Mouse (Mus musculus) gastrocnemius, postnatal 4 days (tissue): ENCODE measurements around the gene Klhdc2. TPM values are rescaled to one million over a fixed set of nuclear protein-coding genes. Genes with fewer than 3 reads are reported as not detected.

ENCODE experiments used
- DNase-seq, 2 experiments: peaks; one replicate each; pipeline ENCODE4 v3.0.0; 2021 to 2022; ENCODE audit warnings: low spot score in 2 of 2, mixed read lengths in 2 of 2
- total RNA-seq, 2 experiments: library from RNA; stranded (reverse); gene quantifications; 2 replicates each; pipeline ENCODE4 v1.2.3; 2021

The Klhdc2 gene
- total RNA-seq, 2 experiments from 2014 or later: 72.3 to 74.8 TPM

DNA sequence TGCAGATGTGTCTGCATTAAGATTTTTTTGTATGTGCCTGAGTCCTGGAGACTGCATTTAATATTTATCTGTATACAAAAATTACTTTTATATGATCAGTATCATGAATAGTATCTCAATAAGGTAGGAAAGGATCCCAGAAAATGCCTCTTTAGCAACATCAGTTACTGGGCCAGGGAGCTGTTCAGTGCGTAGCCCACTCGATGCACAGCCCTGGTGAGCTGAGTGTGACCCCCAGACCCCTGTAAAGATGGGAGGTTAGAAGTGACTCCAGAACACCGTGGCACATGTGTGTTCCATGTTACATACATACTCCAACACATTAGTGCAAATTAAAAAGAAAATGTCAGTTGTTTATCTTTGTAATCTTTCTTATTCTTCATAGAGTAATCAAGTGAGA, 3.4 kb downstream of the Klhdc2 start:
- DNase-seq: no peak

DNA sequence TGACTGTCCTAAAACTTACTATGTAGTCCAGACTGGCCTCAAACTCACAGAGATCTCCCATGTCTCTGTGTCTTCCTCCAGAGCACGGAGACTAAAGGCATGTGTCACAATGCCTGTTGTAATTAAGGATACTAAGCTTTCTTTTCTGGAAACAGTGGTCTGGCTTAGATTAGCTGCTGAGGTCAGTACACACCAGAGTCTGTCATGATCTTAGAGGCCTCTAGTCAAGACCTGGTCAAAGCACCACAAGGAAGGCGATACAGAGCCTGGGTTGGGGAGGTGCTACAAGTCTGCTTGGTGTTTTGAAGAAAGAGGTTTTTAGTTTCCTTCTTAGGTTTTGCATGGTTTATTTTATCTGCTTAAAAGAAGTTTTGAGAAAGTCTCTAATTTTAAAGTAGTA, 3.9 kb downstream of the Klhdc2 start:
- no peak for DNase-seq

DNA sequence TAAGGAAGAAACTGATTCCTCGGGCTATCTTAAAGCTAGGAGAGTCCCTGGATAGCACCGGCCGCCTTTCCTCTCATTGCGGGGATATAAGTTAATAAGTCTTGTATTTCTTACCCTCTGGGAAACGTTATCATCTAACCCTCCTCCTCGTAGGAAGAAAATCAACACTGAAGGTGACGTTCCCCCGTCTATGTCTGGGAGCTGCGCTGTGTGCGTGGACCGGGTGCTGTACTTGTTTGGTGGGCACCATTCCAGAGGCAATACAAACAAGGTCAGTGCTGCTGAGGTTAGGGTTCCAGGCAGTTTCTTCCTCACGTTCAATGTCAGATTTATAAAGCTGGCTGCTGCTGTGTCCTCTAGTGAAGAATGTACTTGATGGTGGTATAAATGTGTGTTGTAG, 5.7 kb downstream of the Klhdc2 start:
- no peak for DNase-seq

DNA sequence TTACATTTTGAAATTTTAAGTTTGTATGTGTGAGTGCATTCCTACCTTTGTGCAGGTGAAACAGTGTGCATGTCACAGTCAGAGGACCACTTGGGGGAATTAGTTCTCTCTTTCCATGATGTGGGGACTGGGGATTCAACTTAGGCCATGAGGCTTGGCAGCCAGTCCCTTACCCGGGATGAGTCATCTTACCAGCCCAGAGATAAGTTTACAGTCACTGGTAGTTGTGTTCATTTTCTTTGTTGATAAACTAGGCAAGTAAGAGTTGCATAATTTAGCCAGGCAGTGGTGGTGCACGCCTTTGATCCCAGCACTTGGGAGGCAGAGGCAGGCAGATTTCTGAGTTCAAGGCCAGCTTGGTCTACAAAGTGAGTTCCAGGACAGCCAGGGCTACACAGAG, 7.6 kb downstream of the Klhdc2 start:
- no peak for DNase-seq

DNA sequence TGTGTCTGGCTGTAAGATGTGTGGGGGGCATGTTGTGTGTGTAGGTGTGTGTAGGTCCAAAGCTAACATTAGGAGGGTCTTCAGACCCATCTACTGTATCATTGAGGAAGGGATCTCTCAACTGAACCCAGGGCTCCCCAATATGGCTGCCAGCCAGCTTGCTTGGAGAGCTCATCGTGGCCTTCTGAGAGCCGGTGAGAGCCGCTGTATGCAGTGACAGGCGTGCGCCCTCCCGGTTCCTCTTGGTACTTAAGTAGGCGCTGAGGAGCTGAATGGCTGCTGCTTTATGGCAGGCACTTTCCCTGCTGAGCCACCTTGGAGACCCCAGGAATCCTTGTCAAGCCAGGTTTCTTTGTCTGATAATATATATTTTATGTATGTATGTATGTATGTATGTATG, 9.9 kb downstream of the Klhdc2 start:
- DNase-seq: no peak

DNA sequence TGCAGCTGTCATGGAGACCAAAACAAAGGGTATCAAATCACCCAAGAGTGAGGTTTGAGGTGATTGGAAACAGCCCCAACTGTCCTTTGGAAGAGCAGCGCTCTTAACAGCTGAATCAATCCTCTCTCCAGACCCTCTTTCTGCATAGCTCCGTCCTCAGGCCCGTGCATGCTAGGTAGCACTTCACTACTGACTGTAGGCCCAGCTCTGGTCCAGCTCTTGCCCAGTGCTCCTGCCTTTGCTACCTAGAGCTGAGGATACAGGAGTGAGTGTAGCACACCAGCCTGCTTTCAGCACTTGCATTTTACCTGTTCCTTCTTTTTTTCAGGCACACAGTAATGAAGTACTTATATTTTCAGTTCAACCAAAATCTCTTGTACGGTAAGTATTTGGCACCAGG, 13.2 kb downstream of the Klhdc2 start:
- DNase-seq: no peak

DNA sequence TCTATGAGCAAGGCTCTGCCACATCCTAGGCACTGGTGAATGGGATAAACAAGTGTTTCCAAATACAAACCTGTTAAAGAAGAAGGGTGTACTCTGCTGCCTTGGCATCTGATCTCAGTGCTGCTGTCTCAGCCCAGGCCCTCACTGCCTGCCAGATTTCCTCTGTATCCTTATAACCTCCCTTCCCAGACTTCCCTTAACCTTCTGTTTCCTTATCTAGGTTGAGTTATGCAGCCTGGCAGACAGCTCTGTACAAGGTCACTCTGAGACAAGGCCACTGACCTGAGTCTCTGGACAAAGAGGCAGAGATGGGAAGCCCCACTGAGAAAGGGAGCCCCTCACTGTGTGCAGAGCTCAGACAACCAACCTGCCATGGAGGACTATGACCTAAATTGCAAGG, 21.9 kb downstream of the Klhdc2 start:
- DNase-seq: no peak

DNA sequence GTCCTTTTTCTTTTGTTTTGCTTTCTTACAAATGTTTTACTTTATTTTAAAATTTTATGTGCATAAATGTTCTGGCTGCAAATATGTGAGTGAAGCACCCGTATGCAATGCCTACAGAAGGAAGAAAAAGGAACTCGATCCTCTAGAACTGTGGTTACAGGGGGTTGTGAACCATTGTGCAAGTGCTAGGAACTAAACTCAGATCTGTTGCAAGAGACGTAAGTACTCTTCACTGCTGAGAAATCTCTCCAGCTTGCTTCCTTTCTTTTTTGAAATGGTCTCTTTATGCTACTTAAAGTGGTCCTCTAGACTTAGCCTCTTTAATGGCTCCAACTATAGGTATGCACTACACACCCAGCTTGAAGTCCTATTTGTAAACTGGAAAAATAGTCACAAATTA, 34.7 kb downstream of the Klhdc2 start:
- DNase-seq: no peak

DNA sequence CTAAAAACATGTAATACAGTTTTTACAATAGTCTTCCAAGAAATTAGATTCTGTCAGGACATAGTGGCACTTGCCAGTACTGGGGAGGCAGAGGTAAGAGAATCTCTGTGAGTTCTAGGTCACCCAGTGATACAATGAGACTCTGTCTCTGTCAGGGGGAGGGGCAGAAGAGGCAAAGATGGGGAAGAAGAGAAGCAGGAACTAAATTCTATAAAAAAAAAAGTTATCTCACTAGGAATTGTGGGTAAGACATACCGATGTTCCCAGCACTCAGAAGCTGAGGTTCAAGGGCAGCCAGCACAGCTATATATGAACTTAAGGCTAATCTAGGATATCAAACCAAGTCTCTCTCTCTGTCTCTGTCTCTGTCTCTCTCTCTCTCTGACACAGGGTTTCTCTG, 35.7 kb downstream of the Klhdc2 start:
- DNase-seq: no peak

DNA sequence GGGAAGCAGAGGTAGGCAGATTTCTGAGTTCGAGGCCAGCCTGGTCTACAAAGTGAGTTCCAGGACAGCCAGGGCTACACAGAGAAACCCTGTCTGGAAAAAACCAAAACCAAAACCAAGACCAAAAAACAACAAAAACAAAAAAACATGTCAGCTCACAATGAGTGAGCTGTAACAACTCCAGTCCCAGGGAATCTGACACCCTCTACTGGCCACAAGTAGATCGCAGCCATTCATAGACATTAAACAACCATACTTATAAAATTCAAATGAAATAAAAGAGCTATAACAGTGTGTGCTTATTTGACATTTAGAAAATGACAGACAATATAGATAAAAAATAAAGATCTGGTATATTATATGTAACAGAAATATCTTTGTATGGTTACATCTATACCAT, 37.1 kb downstream of the Klhdc2 start:
- DNase-seq: no peak

DNA sequence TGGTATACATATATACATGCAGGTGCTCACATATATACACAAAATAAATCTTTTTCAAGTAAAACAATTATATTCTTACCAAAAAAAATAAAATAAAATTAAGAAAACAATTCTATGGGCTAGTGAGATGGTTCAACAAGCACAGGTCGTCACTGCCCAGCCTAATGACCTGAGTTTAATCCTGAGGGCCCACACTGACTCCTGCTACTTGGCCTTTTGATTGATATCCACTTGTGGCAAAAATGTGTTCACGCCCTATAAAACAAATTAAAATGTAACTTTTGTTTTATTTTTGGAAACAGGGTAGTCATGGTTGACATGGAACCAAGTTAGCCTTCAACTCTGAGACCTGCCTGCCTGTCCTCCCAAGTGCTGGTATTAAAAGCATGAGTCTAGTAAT, 53.4 kb downstream of the Klhdc2 start:
- DNase-seq: no peak

DNA sequence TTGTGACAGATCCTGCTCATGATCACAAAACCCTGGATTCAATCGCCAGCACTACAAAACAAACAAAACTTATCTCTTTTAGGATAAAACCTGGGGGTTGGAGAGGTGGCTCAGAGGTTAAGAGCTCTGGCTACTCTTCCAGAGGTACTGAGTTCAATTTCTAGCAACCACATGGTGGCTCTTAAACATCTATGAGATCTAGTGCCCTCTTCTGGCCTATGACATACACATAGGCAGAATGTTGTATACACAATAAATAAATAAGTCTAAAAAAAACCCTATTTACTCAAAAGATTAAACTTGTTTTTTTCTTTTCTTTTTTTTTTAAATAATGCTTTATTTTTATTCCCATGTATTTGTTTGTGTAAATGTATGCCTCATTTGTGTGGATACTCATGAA, 55.2 kb downstream of the Klhdc2 start:
- DNase-seq: no peak

DNA sequence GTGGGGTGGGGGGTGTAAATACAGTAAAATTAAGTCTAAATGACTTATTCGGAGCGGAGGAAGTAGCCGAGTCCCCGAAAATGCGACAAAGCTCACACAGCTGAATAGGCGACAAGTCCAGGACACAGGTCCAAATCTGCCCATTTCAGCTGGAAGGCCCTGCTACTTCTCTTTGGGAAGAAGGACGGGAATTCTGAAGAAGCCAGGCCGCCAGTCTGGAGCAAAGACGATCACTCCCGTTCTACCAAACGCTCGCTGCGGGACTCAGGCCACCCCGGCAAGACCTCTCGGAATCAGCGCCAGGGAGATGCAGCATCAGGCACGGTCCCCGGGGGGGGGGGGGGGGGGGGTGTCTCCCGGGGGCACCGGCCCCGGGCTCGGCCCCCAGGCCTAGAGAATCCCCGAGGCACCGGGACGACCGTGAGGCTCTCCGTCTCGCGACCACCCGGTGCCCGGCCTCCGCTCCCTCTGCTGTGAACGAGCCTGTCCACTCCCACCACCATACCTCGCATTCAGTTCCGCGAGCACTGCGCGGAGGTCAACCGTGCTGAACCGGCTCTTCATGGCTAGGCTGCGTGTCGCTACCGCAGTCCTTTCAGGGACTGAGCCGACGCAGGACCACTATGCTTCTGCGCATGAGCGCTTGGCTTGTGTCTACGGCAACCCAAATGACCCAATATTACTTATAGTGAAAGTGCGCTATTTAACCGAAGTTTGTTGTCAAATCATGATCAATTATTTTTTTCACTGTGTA, 60.2 kb downstream of the Klhdc2 start, which contains the start of gene Nemf:
Gene Nemf (minus strand): TSS at position 620 of the 754 bp plus-strand sequence.
- peak; percentile 64 to 81 for DNase-seq

DNA sequence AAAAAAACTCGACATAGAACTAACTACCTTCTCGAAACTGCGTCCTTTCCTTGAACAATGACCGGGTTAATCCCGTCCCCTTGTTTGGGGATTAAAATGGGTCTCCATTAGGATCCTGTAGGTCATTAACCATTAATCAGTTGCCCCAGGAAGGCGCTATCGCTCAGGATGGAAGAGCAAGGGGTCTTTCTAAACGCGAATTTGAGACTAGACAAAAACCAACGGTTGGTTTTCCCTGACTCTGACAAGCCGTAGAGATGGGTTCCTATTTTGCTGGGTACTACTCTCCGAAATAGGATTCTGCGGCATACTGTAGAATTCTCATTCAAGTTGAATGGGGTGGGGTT, 60.8 kb downstream of the Klhdc2 start:
- DNase-seq: no peak

Other genes with a start within 250 kb of the Klhdc2 start
- gene Rps29, start 137.5 kb upstream of the Klhdc2 start, total RNA-seq: 1,000 to 10,000 TPM; 1,550 to 1,635 TPM
- 1 to 10 TPM; 1.5 to 3.8 TPM for gene Lrr1, start 127.9 kb upstream of the Klhdc2 start, total RNA-seq
- gene Rpl36al, start 112.6 kb upstream of the Klhdc2 start, total RNA-seq: 100 to 1,000 TPM; 310 to 322 TPM
- gene Mgat2, start 112.5 kb upstream of the Klhdc2 start, total RNA-seq: 10 to 100 TPM; 34.3 to 35.4 TPM
- 1 to 10 TPM; 5.2 to 6.2 TPM for gene Gm49383, start 99.6 kb upstream of the Klhdc2 start, total RNA-seq
- gene Dnaaf2, start 98.3 kb upstream of the Klhdc2 start, total RNA-seq: 1 to 10 TPM; 1.4 to 1.7 TPM
- 1 to 10 TPM; 5.3 to 6.2 TPM for gene Gm49384, start 92.4 kb upstream of the Klhdc2 start, total RNA-seq
- gene Pole2, start 68.5 kb upstream of the Klhdc2 start, total RNA-seq: 1 to 10 TPM; 6.1 to 6.9 TPM
- 1 to 10 TPM; 7.1 to 8.7 TPM for gene Klhdc1, start 55.5 kb upstream of the Klhdc2 start, total RNA-seq
- 10 to 100 TPM; 30.0 to 33.5 TPM for gene Nemf, start 60.5 kb downstream of the Klhdc2 start, total RNA-seq
- 10 to 100 TPM; 72.6 to 77.6 TPM for gene Arf6, start 75.5 kb downstream of the Klhdc2 start, total RNA-seq
- under 1 TPM in 1 of 2 experiments, not detected in 1; 0.81 TPM for gene Gm9887, start 75.8 kb downstream of the Klhdc2 start, total RNA-seq